Mouse (Mus musculus) liver, postnatal 0 days (tissue): ENCODE results near the gene Fat3. TPM values are rescaled to one million over a fixed set of nuclear protein-coding genes. Genes with fewer than 3 reads are reported as not detected.
A peak's percentile ranks its signal among the peaks of the same experiment; 100 is the strongest.

Experiments
- ATAC-seq: fragments of 200-750 bp; cut with Nextera tagmentation; 2 replicates; pipeline ENCODE4 v1.8.0; 2017; ENCODE audit warnings: mild to moderate bottlenecking, moderate library complexity
- DNase-seq: peaks from one replicate; pipeline ENCODE4 v3.0.0-alpha.2; 2016
- H3K27ac ChIP-seq: fragments of 300-500 bp; sonication (generic); 2 replicates; pipeline ENCODE4 v1.5.1; 2014; ENCODE audit warnings: antibody characterized with exemption, moderate library complexity, mild to moderate bottlenecking, low read depth
- H3K27me3 ChIP-seq: fragments of 300-500 bp; sonication (generic); 2 replicates; pipeline ENCODE4 v1.6.1; 2014; ENCODE audit warnings: low read length, control low read depth, mixed read lengths; ENCODE audit not compliant: insufficient read depth
- H3K36me3 ChIP-seq: fragments of 300-500 bp; sonication (generic); replicated peaks from 2 replicates; pipeline ENCODE4 v1.6.1; 2014; ENCODE audit warnings: mild to moderate bottlenecking, control low read depth, low read length, moderate library complexity, mixed read lengths; ENCODE audit not compliant: insufficient read depth
- H3K4me1 ChIP-seq: fragments of 300-500 bp; sonication (generic); 2 replicates; pipeline ENCODE4 v1.6.1; 2014; ENCODE audit warnings: antibody characterized with exemption, mild to moderate bottlenecking, control low read depth; ENCODE audit not compliant: insufficient read depth
- H3K4me2 ChIP-seq: fragments of 300-500 bp; sonication (generic); 2 replicates; pipeline ENCODE4 v1.6.1; 2014; ENCODE audit warnings: low read depth, mild to moderate bottlenecking, low read length, moderate library complexity, mixed read lengths
- H3K4me3 ChIP-seq: fragments of 300-500 bp; sonication (generic); 2 replicates; pipeline ENCODE4 v1.5.1; 2014; ENCODE audit warnings: low read depth, low read length
- H3K9ac ChIP-seq: fragments of 300-500 bp; sonication (generic); replicated peaks from 2 replicates; pipeline ENCODE4 v1.6.1; 2014; ENCODE audit warnings: mild to moderate bottlenecking, moderate library complexity
- H3K9me3 ChIP-seq: fragments of 300-500 bp; sonication (generic); 2 replicates; pipeline ENCODE4 v1.6.1; 2016; ENCODE audit warnings: mild to moderate bottlenecking, control low read depth, low read length, mixed read lengths
- CTCF ChIP-seq: sonication (generic); IDR thresholded peaks from 2 replicates; pipeline ENCODE4 v1.5.1; 2016; ENCODE audit warnings: antibody characterized with exemption, low read depth
- EP300 ChIP-seq: IDR thresholded peaks from 2 replicates; pipeline ENCODE4 v1.6.1; 2016; ENCODE audit warnings: antibody characterized with exemption, low read depth, mild to moderate bottlenecking
- WGBS: fragments of 180-500 bp; shearing (Covaris S2); extraction: QIAGEN DNeasy Blood & Tissue Kit; methylation state at CpG from one replicate; pipeline ENCODE4 v1.1.7; 2014; ENCODE audit not compliant: insufficient replicate concordance; 5-methylcytosine and 5-hydroxymethylcytosine counted together
- polyA plus RNA-seq: library from polyadenylated mRNA; unstranded; fragments of >200 nt; fragmentation: Nextera tagmentation; extraction: Ambion mirVana; gene quantifications from 2 replicates; pipeline ENCODE4 v1.2.1, GENCODE M21; 2015

Gene Fat3
- polyA plus RNA-seq, 1 experiment from 2014 or later, result 0.02 TPM

DNA sequence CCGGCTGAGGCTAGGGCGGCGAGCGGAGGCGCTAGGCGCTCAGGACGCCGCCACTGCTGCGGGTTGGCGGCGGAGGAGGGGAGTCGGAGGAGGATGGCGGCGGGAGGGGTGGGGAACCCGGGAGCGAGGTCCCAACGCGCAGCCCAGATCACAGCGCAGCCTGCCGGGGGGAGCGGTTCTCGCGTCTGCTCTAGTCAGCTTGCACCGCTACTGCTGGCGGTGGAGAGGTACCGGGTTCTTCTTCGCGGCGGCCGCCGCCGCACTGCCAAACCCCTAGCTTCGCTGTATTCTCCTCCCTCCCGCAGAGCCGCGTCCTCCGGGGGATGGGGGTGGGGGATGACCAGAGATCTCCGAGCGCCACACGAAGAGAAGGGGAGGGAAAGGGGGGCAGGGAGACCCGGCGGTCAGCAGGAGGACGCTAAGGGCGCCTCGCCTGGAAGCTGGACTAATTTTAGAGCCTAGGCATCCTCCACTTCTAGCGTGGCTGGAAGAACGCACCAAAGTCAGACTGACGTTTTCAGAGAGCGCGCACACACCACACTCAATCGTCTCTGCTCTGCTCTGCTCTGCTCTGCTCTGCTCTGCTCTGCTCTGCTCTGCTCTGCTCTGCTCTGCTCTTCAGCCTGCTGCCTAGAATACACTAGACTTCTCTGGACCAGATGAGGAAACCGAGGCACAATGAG lies 1.0 kb upstream of the Fat3 start:
- H3K36me3 ChIP-seq, result no peaks in the 10 kb centered on the region
- H3K9me3 ChIP-seq, result no peaks in the 10 kb centered on the region
- WGBS, result 1% methylated on average over 52 of the region's 52 CpGs
- no peak overlapping the region for H3K27ac ChIP-seq
- H3K27me3 ChIP-seq, result peaks cover 52% of the 10 kb centered on the region
- no peak overlapping the region for H3K9ac ChIP-seq
- peaks cover 17% of the 10 kb centered on the region for H3K4me1 ChIP-seq
- H3K4me2 ChIP-seq, result peak overlapping the region; percentile 74
- DNase-seq (peak; percentile 26), ATAC-seq (peak; percentile 25; the same call in 1 of the 2 replicates)
- peak overlapping the region; percentile 40 for H3K4me3 ChIP-seq
- TF ChIP-seq EP300 (no peak), CTCF (0 out of 2 replicates have a peak, but pooled peaks have one; percentile 13)

DNA sequence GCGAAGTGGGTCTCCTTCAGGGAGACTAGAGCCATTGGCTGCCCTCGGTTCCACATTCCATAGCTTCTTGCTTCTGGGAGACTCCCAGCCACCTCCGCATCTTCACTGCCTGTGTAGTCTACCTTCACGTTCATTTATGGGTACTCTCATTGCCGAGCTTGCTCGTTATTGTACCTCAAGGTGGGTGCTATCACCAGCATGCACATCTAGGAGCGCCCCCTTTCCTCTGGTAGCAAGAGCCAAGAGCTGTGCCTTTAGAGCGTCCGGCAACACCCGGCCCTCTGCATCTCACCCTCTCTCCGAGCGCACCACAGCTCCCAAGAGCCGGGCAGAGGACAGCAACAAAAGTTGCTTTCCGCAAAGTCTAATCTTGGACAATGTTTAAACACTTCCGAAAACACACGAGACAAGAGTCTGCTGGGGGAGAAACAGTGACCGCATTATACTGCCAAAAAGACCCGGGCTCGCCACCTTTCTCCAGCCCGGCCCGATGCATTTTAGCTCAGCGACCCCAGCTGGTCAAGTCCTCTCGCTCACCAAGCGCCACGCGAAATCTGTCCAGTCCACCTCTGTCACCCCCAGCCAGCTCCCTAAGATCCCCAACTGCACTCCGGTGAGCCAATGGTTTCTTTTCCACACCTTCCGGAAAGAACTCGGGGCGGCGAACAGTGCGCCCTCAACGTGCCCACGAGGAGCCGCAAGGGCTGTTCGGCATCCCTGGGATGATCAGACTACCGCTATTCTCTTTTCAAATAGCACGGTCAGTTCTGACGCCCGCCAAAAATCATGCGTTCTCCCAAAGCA lies 501 bp downstream of the Fat3 start:
- Histone ChIP-seq H3K4me2 (peak overlapping the region; percentile 74), H3K27ac (no peak overlapping the region), H3K27me3 (peaks cover 49% of the 10 kb centered on the region), H3K9me3 (no peaks in the 10 kb centered on the region), H3K36me3 (no peaks in the 10 kb centered on the region), H3K9ac (no peak overlapping the region), H3K4me3 (peak overlapping the region; percentile 40), H3K4me1 (peaks cover 17% of the 10 kb centered on the region)
- WGBS, result under 1% methylated on average over 41 of the region's 41 CpGs
- ATAC-seq (no peak), DNase-seq (no peak)
- TF ChIP-seq EP300, result no peak
- 0 out of 2 replicates have a peak, but pooled peaks have one; percentile 8 for TF ChIP-seq CTCF

DNA sequence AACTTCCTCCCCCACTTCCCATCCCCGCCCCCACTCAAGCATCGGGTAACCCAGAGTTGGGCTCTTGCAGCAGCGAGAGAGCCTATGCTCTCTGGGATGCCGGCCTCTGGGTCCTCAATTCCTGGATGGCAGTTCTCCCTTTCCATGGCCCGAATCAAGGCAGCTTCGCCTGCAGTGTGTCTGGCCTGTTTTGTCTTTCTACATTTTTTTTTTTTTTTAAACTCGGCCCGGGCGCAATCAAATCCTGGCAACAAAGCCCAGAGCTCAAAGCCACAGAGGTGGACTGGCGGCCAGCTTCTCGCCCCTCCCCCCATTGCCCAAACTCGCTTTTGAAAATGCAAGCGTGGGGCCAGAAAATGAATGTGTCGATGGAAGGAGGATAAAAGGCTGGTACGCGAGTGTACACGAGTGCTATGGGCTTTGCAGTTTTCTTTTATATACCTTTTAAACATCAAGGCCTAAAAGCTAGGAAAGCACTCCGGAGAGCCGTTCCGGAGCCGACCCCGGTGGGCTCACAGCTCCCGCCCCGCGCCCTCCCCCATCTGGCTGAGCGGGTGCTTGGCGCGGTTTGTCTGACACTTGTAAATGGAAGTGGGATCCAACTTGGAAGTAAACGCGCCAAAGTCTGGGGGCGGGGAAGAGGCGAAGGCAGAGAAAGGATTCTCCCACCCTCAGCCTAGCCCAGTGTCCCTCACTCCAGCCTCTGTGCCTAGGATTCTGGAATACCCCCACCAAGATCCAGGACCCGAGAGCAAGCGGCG lies 1.3 kb downstream of the Fat3 start:
- ATAC-seq (no peak), DNase-seq (no peak)
- Histone ChIP-seq H3K4me3 (peak overlapping the region; percentile 40), H3K36me3 (no peaks in the 10 kb centered on the region), H3K9ac (no peak overlapping the region), H3K27ac (no peak overlapping the region), H3K9me3 (no peaks in the 10 kb centered on the region), H3K4me2 (peak overlapping the region; percentile 74), H3K4me1 (peaks cover 17% of the 10 kb centered on the region), H3K27me3 (peaks cover 49% of the 10 kb centered on the region)
- TF ChIP-seq CTCF (no peak), EP300 (no peak)
- 2% methylated on average over 35 of the region's 35 CpGs for WGBS

DNA sequence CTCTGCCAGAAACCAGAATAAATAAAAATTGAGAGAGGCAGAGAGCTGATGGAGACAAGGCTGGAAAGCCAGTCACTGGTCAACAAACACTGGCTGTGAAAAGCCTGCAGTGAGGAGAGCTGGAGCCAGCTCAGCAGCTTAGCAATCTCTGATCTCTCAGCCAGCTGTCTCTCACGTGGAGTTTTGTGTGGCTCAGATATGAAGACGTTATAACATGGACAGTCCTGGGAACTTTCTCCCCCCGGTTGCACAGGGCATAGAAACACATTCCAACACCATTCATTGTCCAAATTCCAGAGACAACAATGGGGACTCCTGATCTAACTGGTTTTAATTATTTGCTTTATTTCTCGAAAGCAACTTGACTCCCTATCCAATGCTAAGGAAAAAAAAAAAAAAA lies 2.2 kb downstream of the Fat3 start:
- WGBS, result 13% methylated on average over 4 of the region's 4 CpGs
- H3K9ac ChIP-seq, result no peak overlapping the region
- H3K4me1 ChIP-seq, result peaks cover 17% of the 10 kb centered on the region
- no peak overlapping the region for H3K4me3 ChIP-seq
- no peak for ATAC-seq
- TF ChIP-seq CTCF (no peak), EP300 (no peak)
- DNase-seq, result no peak
- H3K27me3 ChIP-seq, result peaks cover 49% of the 10 kb centered on the region
- H3K9me3 ChIP-seq, result no peaks in the 10 kb centered on the region
- no peak overlapping the region for H3K4me2 ChIP-seq
- H3K36me3 ChIP-seq, result no peaks in the 10 kb centered on the region
- H3K27ac ChIP-seq, result no peak overlapping the region

DNA sequence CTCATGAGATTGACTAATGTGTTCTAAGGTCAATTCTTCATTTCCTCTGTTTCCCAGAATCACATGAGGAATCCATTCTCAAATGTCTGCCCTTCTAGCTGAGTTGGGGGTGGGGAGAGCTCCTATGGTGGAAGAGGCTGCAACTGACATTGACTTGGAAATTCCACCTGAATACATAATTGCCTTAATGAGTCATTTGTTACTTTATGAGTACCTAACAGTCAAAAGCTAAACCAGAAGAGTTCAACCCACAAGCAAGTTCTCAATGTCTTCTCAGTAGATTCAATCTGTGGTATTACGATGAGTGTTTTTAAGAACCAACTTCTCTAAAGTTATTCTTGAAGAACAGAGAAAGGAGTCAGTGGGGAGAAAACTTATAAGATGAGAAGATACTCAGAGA lies 3.7 kb downstream of the Fat3 start:
- Histone ChIP-seq H3K4me2 (no peak overlapping the region), H3K4me1 (peaks cover 17% of the 10 kb centered on the region), H3K36me3 (no peaks in the 10 kb centered on the region), H3K27ac (no peak overlapping the region), H3K9me3 (no peaks in the 10 kb centered on the region), H3K4me3 (no peak overlapping the region), H3K9ac (no peak overlapping the region), H3K27me3 (peaks cover 35% of the 10 kb centered on the region)
- no peak for ATAC-seq
- WGBS, result 78% methylated on average over 1 of the region's 1 CpGs
- DNase-seq, result no peak
- TF ChIP-seq EP300 (no peak), CTCF (no peak)

DNA sequence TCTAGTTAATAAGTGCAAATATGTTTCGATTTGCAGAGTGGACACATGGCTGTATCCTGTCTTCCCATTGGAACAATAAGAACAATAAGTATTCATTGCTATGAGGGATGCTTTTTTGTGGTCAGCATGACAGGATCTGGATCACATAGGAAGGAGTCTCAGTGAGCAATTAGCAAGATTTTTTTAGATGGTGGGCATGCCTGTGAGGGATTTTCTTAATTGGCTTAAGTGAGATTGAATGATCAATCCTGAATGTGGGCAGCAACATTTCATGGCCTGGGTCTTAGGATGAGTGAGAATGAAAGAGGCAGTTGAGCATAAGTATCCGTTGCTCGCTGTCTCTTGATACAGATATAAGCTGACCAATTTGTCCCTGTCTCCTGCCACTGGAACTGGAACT lies 4.8 kb downstream of the Fat3 start:
- Histone ChIP-seq H3K27me3 (peaks cover 25% of the 10 kb centered on the region), H3K4me1 (peaks cover 9% of the 10 kb centered on the region), H3K27ac (no peak overlapping the region), H3K9me3 (no peaks in the 10 kb centered on the region), H3K9ac (no peak overlapping the region), H3K4me3 (no peak overlapping the region), H3K36me3 (no peaks in the 10 kb centered on the region), H3K4me2 (no peak overlapping the region)
- 76% methylated on average over 3 of the region's 3 CpGs for WGBS
- no peak for DNase-seq
- ATAC-seq, result no peak
- no peak for TF ChIP-seq CTCF
- TF ChIP-seq EP300, result no peak
